Mouse (Mus musculus) cortical plate, adult 2 months (tissue): ENCODE measurements at regions not wholly inside any gene's neighbourhood (a gene's known extent, or its start where the extent isn't known, plus 50 kb on each side); places are given as distances from the start of the nearest gene placed in this dataset.

Experiments used
- CTCF ChIP-seq: fragments of 200-500 bp; IDR thresholded peaks from 2 replicates; pipeline ENCODE4 v1.5.1; 2011; ENCODE audit warnings: mild to moderate bottlenecking, control low read depth, low read length; ENCODE audit not compliant: insufficient read depth; ENCODE audit errors: extremely low read depth
- POLR2A ChIP-seq: fragments of 200-500 bp; IDR thresholded peaks from 2 replicates; pipeline ENCODE4 v1.6.1; 2011; ENCODE audit warnings: mild to moderate bottlenecking, low read length, control low read depth; ENCODE audit not compliant: insufficient read depth; ENCODE audit errors: extremely low read depth

- no peak for TF ChIP-seq CTCF
- no peak for TF ChIP-seq POLR2A
Observed at GRCm38 (mm10) chr10:8955499-8956211, 69.8 kb upstream of the Sash1 start.
